Mouse (Mus musculus): Measurements from ENCODE around the gene Tmem211.

- TF ChIP-seq CTCF (IDR thresholded peaks at IDR 0.05; ENCODE audit: borderline replicate concordance, insufficient read depth, low read length) = no peak
- no peak for TF ChIP-seq POLR2A (IDR thresholded peaks at IDR 0.05; ENCODE audit: low read depth, low read length)
Measured at GRCm38 (mm10) chr5:113287762-113288161, 61.1 kb downstream of the Tmem211 start.

Measured in embryonic fibroblast, embryonic 13.5 days (primary cell).